Mouse (Mus musculus): ENCODE measurements around the gene Rgs14.

GRCm38 (mm10) chr13:55413333-55413732 lies 43.8 kb downstream of the Rgs14 start:
- no peak for TF ChIP-seq GATA1 (IDR thresholded peaks at IDR 0.05; ENCODE audit: low read length)
- TF ChIP-seq TAL1 (IDR thresholded peaks at IDR 0.05; ENCODE audit: low read length), result no peak
